Mouse (Mus musculus) MEL (cell line): ENCODE results near the gene Ttc30a1.

Experiments used
- CHD2 ChIP-seq: IDR thresholded peaks from 2 replicates; pipeline ENCODE4 v1.6.1; 2011; ENCODE audit warnings: low read length, improper control_type of control experiment
- TAL1 ChIP-seq: IDR thresholded peaks from 2 replicates; pipeline ENCODE4 v1.6.1; 2012; ENCODE audit warnings: mild to moderate bottlenecking, inconsistent platforms, low read length, moderate library complexity, mixed read lengths

GRCm38 (mm10) chr2:75938117-75939063, 43.4 kb downstream of the Ttc30a1 start, which contains the start of gene Ttc30b:
- no peak for TF ChIP-seq CHD2
- no peak for TF ChIP-seq TAL1
